Mouse (Mus musculus): Measurements from ENCODE around the gene Gdpgp1. TPM values are rescaled to one million over a fixed set of nuclear protein-coding genes. Genes with fewer than 3 reads are reported as not detected.

Gdpgp1 gene
- polyA plus RNA-seq, 1 experiment from 2014 or later: 3.6 TPM

DNA sequence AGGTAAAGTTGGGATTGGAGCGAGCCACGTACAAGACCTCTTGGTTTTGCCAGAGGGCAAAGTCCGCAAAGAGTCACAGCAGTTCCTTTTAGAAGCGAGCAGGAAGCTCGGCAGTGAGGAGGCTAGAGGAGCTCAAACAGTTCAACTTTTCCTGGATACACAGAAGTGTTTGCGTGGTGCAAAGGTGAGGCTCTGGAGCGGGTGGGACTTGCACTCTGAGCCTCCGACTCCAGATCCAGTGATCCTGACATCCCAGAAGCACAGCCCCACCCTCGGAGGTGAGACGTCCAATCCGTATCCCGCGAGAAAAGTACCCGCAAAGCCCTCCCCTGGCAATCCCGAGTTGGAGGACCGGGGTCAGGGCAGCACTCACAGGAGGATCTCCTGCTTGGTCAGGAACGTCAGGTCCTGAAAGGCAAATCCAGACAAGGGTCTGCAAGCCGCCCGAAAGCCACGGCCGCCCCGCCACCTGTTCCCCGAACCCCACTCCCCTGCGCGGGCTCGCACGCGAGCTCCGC lies 635 bp upstream of the Gdpgp1 start:
- peak; percentile 3; the same call in 1 of the 2 replicates for ATAC-seq (ENCODE audit: insufficient number of reproducible peaks, insufficient read depth, low FRiP score, low read depth)
- H3K4me2 ChIP-seq (ENCODE audit: low read length): peak overlapping the region; percentile 89
- no peaks in the 10 kb centered on the region for H3K9me3 ChIP-seq (ENCODE audit: control insufficient read depth, low read length)
- WGBS: 2% methylated on average over 28 of the region's 29 CpGs
- no peaks in the 10 kb centered on the region for H3K27me3 ChIP-seq (ENCODE audit: control insufficient read depth, insufficient read depth, low read length)
- H3K4me3 ChIP-seq (ENCODE audit: control insufficient read depth in 1 of 2, insufficient read depth in 1 of 2, low read depth in 1 of 2, low read length in 2 of 2): peak overlapping the region; percentile 53 to 59
- H3K9ac ChIP-seq (ENCODE audit: low read length): peak overlapping the region; percentile 62
- peak overlapping the region in 1 of 2 experiments; percentile 11; a peak in 2 of 4 replicates for H3K27ac ChIP-seq (replicated peaks in 1 of 2; ENCODE audit: control insufficient read depth in 1 of 2, insufficient read depth in 1 of 2, low read depth in 2 of 2, low read length in 2 of 2)
- peaks cover 4 to 18% of the 10 kb centered on the region in 2 experiments; a peak in 3 of 4 replicates for H3K4me1 ChIP-seq (ENCODE audit: control insufficient read depth in 2 of 2, insufficient read depth in 2 of 2, low read length in 2 of 2)
- peaks cover 15% of the 10 kb centered on the region for H3K36me3 ChIP-seq (ENCODE audit: control insufficient read depth, insufficient read depth, low read length)

DNA sequence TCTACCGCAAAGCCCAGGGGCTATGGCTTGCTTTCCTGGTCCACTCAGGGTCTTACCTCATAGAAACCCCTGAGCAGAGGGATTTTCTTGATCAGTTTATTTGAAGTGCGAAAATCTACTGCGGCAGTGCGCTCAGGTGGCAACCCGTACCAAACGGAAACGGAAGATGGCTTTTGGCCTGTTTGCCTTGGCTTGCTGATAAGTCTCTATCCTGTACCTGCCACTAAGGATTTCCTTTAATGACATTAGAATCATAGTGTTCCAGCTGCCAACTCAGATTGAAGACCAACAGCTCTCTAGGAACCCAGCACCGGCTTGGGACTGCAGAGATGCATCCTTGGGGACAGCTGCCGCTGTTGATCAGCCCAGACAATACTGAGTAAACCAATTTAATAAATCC lies 1.1 kb downstream of the Gdpgp1 start:
- Histone ChIP-seq H3K4me3 (ENCODE audit: control insufficient read depth in 1 of 2, insufficient read depth in 1 of 2, low read depth in 1 of 2, low read length in 2 of 2) (peak overlapping the region in 1 of 2 experiments; percentile 53; a peak in 1 of 4 replicates), H3K9me3 (ENCODE audit: control insufficient read depth, low read length) (no peaks in the 10 kb centered on the region), H3K4me2 (ENCODE audit: low read length) (peak overlapping the region; percentile 89), H3K27ac (replicated peaks in 1 of 2; ENCODE audit: control insufficient read depth in 1 of 2, insufficient read depth in 1 of 2, low read depth in 2 of 2, low read length in 2 of 2) (no peak overlapping the region), H3K4me1 (ENCODE audit: control insufficient read depth in 2 of 2, insufficient read depth in 2 of 2, low read length in 2 of 2) (peaks cover 4 to 18% of the 10 kb centered on the region in 2 experiments; a peak in 3 of 4 replicates), H3K36me3 (ENCODE audit: control insufficient read depth, insufficient read depth, low read length) (peaks cover 8% of the 10 kb centered on the region), H3K27me3 (ENCODE audit: control insufficient read depth, insufficient read depth, low read length) (no peaks in the 10 kb centered on the region), H3K9ac (ENCODE audit: low read length) (peak overlapping the region; percentile 50)
- 64% methylated on average over 9 of the region's 9 CpGs for WGBS
- no peak for ATAC-seq (ENCODE audit: insufficient number of reproducible peaks, insufficient read depth, low FRiP score, low read depth)

DNA sequence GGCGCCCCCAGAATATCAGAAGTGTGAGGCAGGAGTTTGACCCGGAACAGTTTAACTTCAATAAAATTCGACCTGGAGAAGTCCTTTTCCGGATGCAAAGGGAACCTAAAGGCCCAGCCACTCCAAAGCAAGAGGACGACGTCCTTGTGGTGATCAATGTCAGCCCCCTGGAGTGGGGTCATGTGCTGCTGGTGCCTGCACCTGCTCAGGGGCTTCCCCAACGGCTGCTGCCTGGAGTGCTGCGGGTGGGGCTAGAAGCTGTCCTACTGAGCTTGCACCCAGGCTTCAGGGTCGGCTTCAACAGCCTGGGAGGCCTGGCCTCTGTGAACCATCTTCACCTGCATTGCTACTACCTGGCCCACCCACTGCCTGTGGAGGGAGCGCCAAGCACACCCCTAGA lies 5.9 kb downstream of the Gdpgp1 start:
- no peak overlapping the region for H3K27ac ChIP-seq (replicated peaks in 1 of 2; ENCODE audit: control insufficient read depth in 1 of 2, insufficient read depth in 1 of 2, low read depth in 2 of 2, low read length in 2 of 2)
- peaks cover 4 to 6% of the 10 kb centered on the region in 2 experiments for H3K4me1 ChIP-seq (ENCODE audit: control insufficient read depth in 2 of 2, insufficient read depth in 2 of 2, low read length in 2 of 2)
- no peaks in the 10 kb centered on the region for H3K9me3 ChIP-seq (ENCODE audit: control insufficient read depth, low read length)
- no peak for ATAC-seq (ENCODE audit: insufficient number of reproducible peaks, insufficient read depth, low FRiP score, low read depth)
- peaks cover 24% of the 10 kb centered on the region for H3K36me3 ChIP-seq (ENCODE audit: control insufficient read depth, insufficient read depth, low read length)
- no peak overlapping the region for H3K4me3 ChIP-seq (ENCODE audit: control insufficient read depth in 1 of 2, insufficient read depth in 1 of 2, low read depth in 1 of 2, low read length in 2 of 2)
- H3K4me2 ChIP-seq (ENCODE audit: low read length): no peak overlapping the region
- 88% methylated on average over 10 of the region's 10 CpGs for WGBS
- H3K9ac ChIP-seq (ENCODE audit: low read length): no peak overlapping the region
- H3K27me3 ChIP-seq (ENCODE audit: control insufficient read depth, insufficient read depth, low read length): no peaks in the 10 kb centered on the region

DNA sequence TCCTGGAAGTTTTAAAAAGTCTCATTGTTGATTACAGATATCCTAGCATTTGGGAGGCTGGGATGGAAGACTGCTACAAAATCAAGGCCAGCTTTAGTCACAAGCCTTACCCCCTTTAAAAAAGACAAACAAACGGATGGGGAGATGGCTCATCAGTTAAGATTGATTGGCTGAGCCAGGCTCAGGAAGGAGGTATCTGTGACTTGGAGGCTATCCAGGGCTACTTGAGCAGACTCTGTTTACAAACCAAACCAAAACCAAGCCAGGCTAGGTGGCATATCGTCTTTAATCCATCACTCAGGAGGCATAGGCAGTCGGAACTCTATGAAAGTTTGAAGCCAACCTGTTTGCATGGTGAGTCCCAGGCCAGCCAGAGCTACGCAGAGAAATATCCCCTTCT lies 9.0 kb downstream of the Gdpgp1 start:
- H3K27ac ChIP-seq (replicated peaks in 1 of 2; ENCODE audit: control insufficient read depth in 1 of 2, insufficient read depth in 1 of 2, low read depth in 2 of 2, low read length in 2 of 2): no peak overlapping the region

GRCm38 (mm10) chr7:80244851-80245250 lies 12.2 kb downstream of the Gdpgp1 start:
- no peak overlapping the region for H3K4me3 ChIP-seq (ENCODE audit: control insufficient read depth in 1 of 2, insufficient read depth in 1 of 2, low read depth in 1 of 2, low read length in 2 of 2)

More for the DNA sequence above, 9.0 kb downstream of the Gdpgp1 start:
- Histone ChIP-seq H3K27me3 (ENCODE audit: control insufficient read depth, insufficient read depth, low read length) (no peaks in the 10 kb centered on the region), H3K4me2 (ENCODE audit: low read length) (no peak overlapping the region), H3K9me3 (ENCODE audit: control insufficient read depth, low read length) (no peaks in the 10 kb centered on the region), H3K4me3 (ENCODE audit: control insufficient read depth in 1 of 2, insufficient read depth in 1 of 2, low read depth in 1 of 2, low read length in 2 of 2) (no peak overlapping the region), H3K4me1 (ENCODE audit: control insufficient read depth in 2 of 2, insufficient read depth in 2 of 2, low read length in 2 of 2) (no peaks in the 10 kb centered on the region; a peak in 1 of 4 replicates), H3K9ac (ENCODE audit: low read length) (no peak overlapping the region), H3K36me3 (ENCODE audit: control insufficient read depth, insufficient read depth, low read length) (peaks cover 24% of the 10 kb centered on the region)
- WGBS: 81% methylated on average over 4 of the region's 4 CpGs
- ATAC-seq (ENCODE audit: insufficient number of reproducible peaks, insufficient read depth, low FRiP score, low read depth): no peak

DNA sequence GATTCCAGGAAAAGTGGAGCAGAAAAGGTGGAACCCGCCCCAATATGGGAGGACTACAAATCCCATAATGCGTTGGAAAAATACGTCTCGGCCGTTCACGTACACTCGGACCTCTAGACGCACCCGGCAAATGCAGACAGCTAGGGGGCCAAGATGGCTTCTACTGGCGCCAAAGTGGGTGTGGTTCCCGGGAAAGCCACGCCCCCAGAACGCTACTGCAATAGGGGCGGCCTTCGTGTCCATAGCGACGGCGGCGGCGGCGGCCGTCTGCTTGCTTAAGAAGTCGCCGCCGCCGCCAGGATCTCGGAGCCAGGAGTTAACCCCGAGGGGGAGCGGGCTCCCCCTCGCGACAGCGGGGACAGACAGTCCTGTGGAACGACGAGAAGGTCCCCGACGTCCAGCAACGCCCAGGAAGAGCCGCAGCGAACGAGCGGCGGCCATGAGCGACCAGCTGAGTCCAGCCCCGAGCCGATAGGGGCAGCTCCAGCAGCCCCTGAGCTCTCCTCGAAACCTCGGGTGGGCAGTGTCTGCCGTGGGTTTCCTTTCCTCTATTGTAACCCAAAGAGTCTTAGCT lies 13.6 kb downstream of the Gdpgp1 start, which contains the start of gene Ttll13:
Ttll13 (plus strand) TSS at position 229 of the 574 bp plus-strand sequence.
- peak within 1 kb of the TSS; percentile 76 for H3K4me2 ChIP-seq (ENCODE audit: low read length)
- under 1% methylated on average over 48 of the region's 48 CpGs for WGBS
- peak within 1 kb of the TSS; percentile 81 to 87 for H3K27ac ChIP-seq (replicated peaks in 1 of 2; ENCODE audit: control insufficient read depth in 1 of 2, insufficient read depth in 1 of 2, low read depth in 2 of 2, low read length in 2 of 2)
- no peaks in the 10 kb centered on the region; a peak in 1 of 4 replicates for H3K4me1 ChIP-seq (ENCODE audit: control insufficient read depth in 2 of 2, insufficient read depth in 2 of 2, low read length in 2 of 2)
- H3K4me3 ChIP-seq (ENCODE audit: control insufficient read depth in 1 of 2, insufficient read depth in 1 of 2, low read depth in 1 of 2, low read length in 2 of 2): peak within 1 kb of the TSS; percentile 61 to 76
- H3K9ac ChIP-seq (ENCODE audit: low read length): peak within 1 kb of the TSS; percentile 79
- no peaks in the 10 kb centered on the region for H3K36me3 ChIP-seq (ENCODE audit: control insufficient read depth, insufficient read depth, low read length)
- H3K27me3 ChIP-seq (ENCODE audit: control insufficient read depth, insufficient read depth, low read length): no peaks in the 10 kb centered on the region
- peak; percentile 98 for ATAC-seq (ENCODE audit: insufficient number of reproducible peaks, insufficient read depth, low FRiP score, low read depth)
- H3K9me3 ChIP-seq (ENCODE audit: control insufficient read depth, low read length): no peaks in the 10 kb centered on the region

More at GRCm38 (mm10) chr7:80244851-80245250, 12.2 kb downstream of the Gdpgp1 start:
- Histone ChIP-seq H3K9ac (ENCODE audit: low read length) (no peak overlapping the region), H3K27ac (replicated peaks in 1 of 2; ENCODE audit: control insufficient read depth in 1 of 2, insufficient read depth in 1 of 2, low read depth in 2 of 2, low read length in 2 of 2) (no peak overlapping the region), H3K4me2 (ENCODE audit: low read length) (no peak overlapping the region), H3K36me3 (ENCODE audit: control insufficient read depth, insufficient read depth, low read length) (peaks cover 10% of the 10 kb centered on the region; the same call in 1 of the 2 replicates), H3K27me3 (ENCODE audit: control insufficient read depth, insufficient read depth, low read length) (no peaks in the 10 kb centered on the region), H3K9me3 (ENCODE audit: control insufficient read depth, low read length) (no peaks in the 10 kb centered on the region), H3K4me1 (ENCODE audit: control insufficient read depth in 2 of 2, insufficient read depth in 2 of 2, low read length in 2 of 2) (no peaks in the 10 kb centered on the region; a peak in 1 of 4 replicates)
- no peak for ATAC-seq (ENCODE audit: insufficient number of reproducible peaks, insufficient read depth, low FRiP score, low read depth)
- 89% methylated on average over 4 of the region's 4 CpGs for WGBS

DNA sequence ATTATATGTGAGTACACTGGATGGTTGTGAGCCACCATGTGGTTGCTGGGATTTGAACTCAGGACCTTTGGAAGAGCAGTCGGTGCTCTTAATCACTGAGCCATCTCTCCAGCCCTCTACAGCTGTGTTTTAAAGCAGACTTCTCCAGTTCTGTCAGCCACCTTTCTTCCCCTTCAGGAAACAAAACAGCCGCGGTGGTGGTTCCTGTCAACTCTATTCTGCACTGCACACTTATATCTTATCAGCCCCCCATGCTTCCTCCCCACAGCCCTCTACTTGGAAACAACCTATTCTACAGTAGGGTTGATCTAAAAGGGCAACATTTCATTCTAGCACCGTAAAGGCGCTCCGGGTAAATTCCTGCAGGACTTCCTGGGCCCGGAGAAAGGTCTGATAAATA lies 14.2 kb downstream of the Gdpgp1 start:
- no peaks in the 10 kb centered on the region for H3K36me3 ChIP-seq (ENCODE audit: control insufficient read depth, insufficient read depth, low read length)
- no peaks in the 10 kb centered on the region for H3K9me3 ChIP-seq (ENCODE audit: control insufficient read depth, low read length)
- 24% methylated on average over 7 of the region's 7 CpGs for WGBS
- H3K4me2 ChIP-seq (ENCODE audit: low read length): peak overlapping the region; percentile 76
- peak overlapping the region; percentile 79 for H3K9ac ChIP-seq (ENCODE audit: low read length)
- peak overlapping the region in 1 of 2 experiments; percentile 61; a peak in 3 of 4 replicates for H3K4me3 ChIP-seq (ENCODE audit: control insufficient read depth in 1 of 2, insufficient read depth in 1 of 2, low read depth in 1 of 2, low read length in 2 of 2)
- ATAC-seq (ENCODE audit: insufficient number of reproducible peaks, insufficient read depth, low FRiP score, low read depth): no peak; the same call in 1 of the 2 replicates
- peak overlapping the region in 1 of 2 experiments; percentile 81; a peak in 3 of 4 replicates for H3K27ac ChIP-seq (replicated peaks in 1 of 2; ENCODE audit: control insufficient read depth in 1 of 2, insufficient read depth in 1 of 2, low read depth in 2 of 2, low read length in 2 of 2)
- no peaks in the 10 kb centered on the region; a peak in 1 of 4 replicates for H3K4me1 ChIP-seq (ENCODE audit: control insufficient read depth in 2 of 2, insufficient read depth in 2 of 2, low read length in 2 of 2)
- H3K27me3 ChIP-seq (ENCODE audit: control insufficient read depth, insufficient read depth, low read length): no peaks in the 10 kb centered on the region
